Mouse (Mus musculus) megakaryocyte, adult 5-6 weeks (primary cell): ENCODE measurements around the gene Sytl1. TPM values are rescaled to one million over a fixed set of nuclear protein-coding genes. Genes with fewer than 3 reads are reported as not detected.
A peak's percentile ranks its signal among the peaks of the same experiment; 100 is the strongest.

ENCODE experiments used
- ATAC-seq: 2 replicates; pipeline ENCODE4 v1.8.0; 2016; ENCODE audit warnings: mild to moderate bottlenecking, inconsistent platforms; ENCODE audit not compliant: poor library complexity, severe bottlenecking
- total RNA-seq, 2 experiments: library from RNA; stranded (forward) in 1 of 2; stranded (reverse) in 1 of 2; fragments of 153-499, 151-499 nt in 1 of 2; fragments of 221-1000, 200-1000 nt in 1 of 2; gene quantifications; 2 replicates each; pipeline versions ENCODE4 v1.2.3 to v1.2.4; 2015 to 2017

Sytl1 gene
- total RNA-seq, 2 experiments from 2014 or later, result 1.9 to 3.7 TPM

DNA sequence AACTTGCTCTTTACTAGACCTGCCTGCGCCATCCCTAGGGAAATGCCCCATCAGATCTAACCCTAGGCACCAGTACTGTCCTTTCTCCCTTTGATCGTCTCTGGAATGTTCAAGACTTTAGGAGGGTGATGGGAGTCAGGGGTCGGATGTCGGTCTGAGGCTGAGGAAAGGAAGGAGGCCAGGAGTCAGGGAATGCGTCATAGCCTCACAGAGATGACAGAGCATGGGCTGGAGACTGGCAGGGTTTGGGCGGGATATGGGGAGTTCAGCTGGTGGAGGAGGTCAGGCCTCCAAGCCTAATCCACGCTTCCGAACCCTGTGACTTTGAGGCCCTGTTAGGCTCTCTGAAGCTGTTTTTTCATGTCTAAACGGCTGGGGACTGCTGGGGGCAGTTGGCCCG lies 49.3 kb downstream of the Sytl1 start:
- ATAC-seq, result no peak

- ATAC-seq, result no peak
Measured at GRCm38 (mm10) chr4:133213268-133213590, 49.7 kb downstream of the Sytl1 start.

GRCm38 (mm10) chr4:133212562-133213267 lies 50.2 kb downstream of the Sytl1 start:
- peak; percentile 83 for ATAC-seq

DNA sequence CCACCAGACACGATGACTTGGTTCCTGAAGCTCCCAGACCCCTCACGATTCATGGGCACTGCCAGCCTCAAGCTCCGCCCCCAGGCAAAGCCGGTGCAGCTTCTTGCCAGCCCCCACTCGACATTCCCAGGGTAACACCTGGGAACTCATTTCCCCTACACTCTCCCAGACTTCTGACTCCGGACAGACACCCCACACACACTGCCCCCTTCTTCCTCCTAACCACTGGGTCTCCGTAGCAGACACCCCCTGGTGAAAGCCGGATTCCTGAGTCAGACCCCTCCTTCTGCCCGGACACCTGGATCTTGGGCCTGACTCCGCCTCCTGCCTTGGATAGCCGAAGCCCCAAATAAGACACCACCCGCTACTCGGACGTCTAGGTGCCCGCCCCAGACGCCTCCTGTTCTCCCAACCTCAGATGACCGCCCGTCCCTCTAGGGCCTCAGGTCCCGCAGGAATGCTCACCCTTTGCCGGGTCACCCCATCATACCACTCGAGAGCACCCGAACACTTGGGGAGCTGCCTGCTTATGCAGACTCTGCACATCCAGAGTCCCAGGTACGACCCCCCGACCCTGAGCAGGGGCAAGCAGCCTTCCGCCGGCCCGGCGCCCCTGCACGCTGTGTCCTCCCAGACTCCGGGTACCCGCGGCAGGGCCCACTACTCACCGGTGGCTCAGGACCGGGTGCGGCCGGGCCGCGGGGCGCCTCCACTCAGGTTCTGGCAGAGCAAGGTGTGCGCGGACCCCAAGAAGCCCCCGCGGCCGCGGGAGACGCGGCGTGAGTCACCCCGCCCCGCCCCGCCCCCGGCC lies 51.0 kb downstream of the Sytl1 start, which contains the start of the genes Cd164l2 and Gpr3:
Gene Cd164l2 (plus strand): TSS at position 381 of the 811 bp plus-strand sequence.
Gene Gpr3 (minus strand): TSS at position 786 of the 811 bp plus-strand sequence.
- no peak for ATAC-seq

DNA sequence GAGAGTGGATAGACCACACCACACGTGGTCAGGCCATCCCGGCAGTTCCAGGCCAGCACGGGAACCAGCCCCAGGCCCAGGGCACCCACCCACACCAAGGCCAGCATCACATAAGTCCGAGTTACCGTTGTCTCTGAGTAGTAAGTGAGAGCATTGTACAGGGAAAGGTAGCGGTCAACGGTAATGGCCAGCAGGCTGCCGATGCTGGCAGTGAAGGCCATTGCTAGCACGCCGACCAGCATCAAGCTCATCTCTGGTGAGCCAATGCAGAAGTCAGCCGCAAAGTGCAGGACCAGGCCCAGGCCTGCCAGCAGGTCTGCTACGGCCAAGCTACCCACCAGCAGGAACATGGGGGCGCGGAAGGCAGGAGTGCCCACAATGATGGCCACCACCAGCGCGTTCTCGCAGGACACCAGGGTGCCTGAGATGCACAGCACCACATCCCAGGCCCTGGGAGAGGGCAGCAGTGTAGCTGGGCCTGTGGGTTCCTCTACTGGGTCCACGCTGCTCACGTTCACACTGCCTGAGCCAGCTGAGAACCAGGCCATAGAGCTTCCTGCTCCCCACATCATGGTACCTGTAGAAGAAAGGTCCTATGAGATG lies 52.0 kb downstream of the Sytl1 start:
- ATAC-seq, result no peak

GRCm38 (mm10) chr4:133210023-133210787 lies 52.7 kb downstream of the Sytl1 start:
- no peak for ATAC-seq

- ATAC-seq, result peak; percentile 53
Measured at GRCm38 (mm10) chr4:133209366-133209765, 53.5 kb downstream of the Sytl1 start.

DNA sequence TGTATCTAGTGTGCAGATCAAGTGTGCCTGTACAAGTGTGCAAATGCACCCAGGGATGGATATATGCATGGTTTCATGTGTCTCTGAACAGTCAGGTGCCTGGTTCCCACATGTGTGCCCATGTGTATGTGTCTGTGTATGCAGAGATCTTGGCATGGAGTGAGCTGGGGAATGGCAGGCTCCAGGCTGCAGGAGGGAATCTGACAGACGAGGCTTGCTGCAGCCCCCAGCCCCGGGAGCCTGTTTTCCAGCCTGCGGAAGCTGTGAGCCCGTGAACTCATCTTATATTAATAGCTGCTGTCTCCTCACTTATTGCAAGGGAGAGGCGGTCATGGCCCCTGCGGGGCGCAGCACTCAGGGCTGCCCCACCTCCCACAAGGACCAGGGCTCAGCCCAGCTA lies 58.5 kb downstream of the Sytl1 start:
- ATAC-seq, result no peak

- ATAC-seq, result no peak
Measured at GRCm38 (mm10) chr4:133203591-133203990, 59.3 kb downstream of the Sytl1 start.

Other genes with a start within 250 kb of the Sytl1 start
- 226 and 236 TPM in 2 replicates for gene Wasf2, start 132.6 kb downstream of the Sytl1 start, total RNA-seq (2015)
- gene Wasf2, start 132.6 kb downstream of the Sytl1 start, total RNA-seq (2017), result 56.9 and 75.4 TPM in 2 replicates
- gene Cd164l2, start 51.0 kb downstream of the Sytl1 start, total RNA-seq (2015), result not detected in 2 replicates
- not detected in 2 replicates for gene Cd164l2, start 51.0 kb downstream of the Sytl1 start, total RNA-seq (2017)
- 0.21 TPM in 1 of 2 replicates, not detected in the other for gene Gpr3, start 50.6 kb downstream of the Sytl1 start, total RNA-seq (2015)
- gene Gpr3, start 50.6 kb downstream of the Sytl1 start, total RNA-seq (2017), result not detected in 2 replicates
- gene Map3k6, start 22.3 kb downstream of the Sytl1 start, total RNA-seq (2015), result 10.2 and 11.7 TPM in 2 replicates
- gene Map3k6, start 22.3 kb downstream of the Sytl1 start, total RNA-seq (2017), result 9.1 and 13.4 TPM in 2 replicates
- 34.2 and 38.5 TPM in 2 replicates for gene Tmem222, start 14.7 kb upstream of the Sytl1 start, total RNA-seq (2015)
- gene Tmem222, start 14.7 kb upstream of the Sytl1 start, total RNA-seq (2017), result 13.3 and 15.0 TPM in 2 replicates
- 16.5 and 18.5 TPM in 2 replicates for gene Wdtc1, start 90.4 kb upstream of the Sytl1 start, total RNA-seq (2015)
- 11.6 and 14.1 TPM in 2 replicates for gene Wdtc1, start 90.4 kb upstream of the Sytl1 start, total RNA-seq (2017)
- gene Slc9a1, start 106.6 kb upstream of the Sytl1 start, total RNA-seq (2015), result 20.3 and 23.1 TPM in 2 replicates
- 11.0 and 11.6 TPM in 2 replicates for gene Slc9a1, start 106.6 kb upstream of the Sytl1 start, total RNA-seq (2017)
- not detected in 2 replicates for gene Tent5b, start 217.0 kb upstream of the Sytl1 start, total RNA-seq (2015)
- not detected in 2 replicates for gene Tent5b, start 217.0 kb upstream of the Sytl1 start, total RNA-seq (2017)
- not detected in 2 replicates for gene Trnp1, start 235.4 kb upstream of the Sytl1 start, total RNA-seq (2015)
- gene Trnp1, start 235.4 kb upstream of the Sytl1 start, total RNA-seq (2017), result not detected in 2 replicates